Mouse (Mus musculus) lung, embryonic 14.5 days (tissue): ENCODE data around the gene Dek. TPM values are rescaled to one million over a fixed set of nuclear protein-coding genes. Genes with fewer than 3 reads are reported as not detected.

Source experiments
- ATAC-seq: fragments of 200-750 bp; cut with Nextera tagmentation; 2 replicates; pipeline ENCODE4 v1.8.0; 2017; ENCODE audit warnings: mild to moderate bottlenecking, moderate TSS enrichment, moderate library complexity; ENCODE audit not compliant: insufficient read depth
- DNase-seq: peaks from one replicate; pipeline ENCODE4 v3.0.0-alpha.2; 2015
- H3K27ac ChIP-seq: fragments of 300-500 bp; sonication (generic); 2 replicates; pipeline ENCODE4 v1.5.1; 2014; ENCODE audit warnings: low read depth, mild to moderate bottlenecking, moderate library complexity
- H3K27me3 ChIP-seq: fragments of 300-500 bp; sonication (generic); 2 replicates; pipeline ENCODE4 v1.6.1; 2014; ENCODE audit warnings: low read length, control low read depth; ENCODE audit not compliant: insufficient read depth
- H3K36me3 ChIP-seq: fragments of 300-500 bp; sonication (generic); 2 replicates; pipeline ENCODE4 v1.6.1; 2014; ENCODE audit warnings: control low read depth; ENCODE audit not compliant: insufficient read depth
- H3K4me1 ChIP-seq: fragments of 300-500 bp; sonication (generic); 2 replicates; pipeline ENCODE4 v1.6.1; 2014; ENCODE audit warnings: antibody characterized with exemption, control low read depth; ENCODE audit not compliant: insufficient read depth
- H3K4me2 ChIP-seq: fragments of 300-500 bp; sonication (generic); 2 replicates; pipeline ENCODE4 v1.6.1; 2014; ENCODE audit warnings: mild to moderate bottlenecking
- H3K4me3 ChIP-seq: fragments of 300-500 bp; sonication (generic); 2 replicates; pipeline ENCODE4 v1.5.1; 2014; ENCODE audit warnings: low read depth, low read length
- H3K9ac ChIP-seq: fragments of 300-500 bp; sonication (generic); 2 replicates; pipeline ENCODE4 v1.6.1; 2014
- H3K9me3 ChIP-seq: fragments of 300-500 bp; sonication (generic); 2 replicates; pipeline ENCODE4 v1.6.1; 2016; ENCODE audit warnings: low read depth, low read length, control low read depth
- CTCF ChIP-seq: IDR thresholded peaks from 2 replicates; pipeline ENCODE4 v1.5.1; 2016; ENCODE audit warnings: antibody characterized with exemption, low read depth
- WGBS: fragments of 180-500 bp; shearing (Covaris S2); extraction: QIAGEN DNeasy Blood & Tissue Kit; methylation state at CpG from one replicate; pipeline ENCODE4 v1.1.7; 2014; 5-methylcytosine and 5-hydroxymethylcytosine counted together
- polyA plus RNA-seq: library from polyadenylated mRNA; unstranded; fragments of >200 nt; fragmentation: Nextera tagmentation; extraction: Ambion mirVana; gene quantifications from 2 replicates; pipeline ENCODE4 v1.2.1, GENCODE M21; 2014

Gene Dek
- polyA plus RNA-seq, 1 experiment from 2014 or later, result 326 TPM

DNA sequence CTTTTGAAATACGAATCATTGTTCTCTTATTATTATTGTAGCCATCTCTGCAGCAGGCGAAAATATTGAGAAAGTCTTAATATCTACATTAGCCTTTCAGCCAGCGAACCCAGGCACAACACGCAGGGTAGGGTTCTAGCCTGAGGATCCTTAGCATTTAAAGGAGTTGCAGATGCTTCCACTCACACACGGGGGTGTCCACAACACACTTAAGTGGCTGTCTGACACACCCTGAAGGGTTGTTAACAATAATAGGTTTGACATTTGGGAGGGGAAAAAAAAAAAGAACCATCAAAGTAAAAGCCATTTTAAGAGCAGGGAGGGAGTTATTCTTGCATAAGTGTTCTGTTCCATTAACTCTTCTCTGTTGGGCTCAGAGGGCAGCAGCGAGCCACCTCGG is 40.4 kb upstream of the Dek start:
- no peak overlapping the region for H3K4me2 ChIP-seq
- H3K4me1 ChIP-seq, result no peaks in the 10 kb centered on the region; the same call in 1 of the 2 replicates
- ATAC-seq, result no peak
- no peak overlapping the region for H3K27ac ChIP-seq
- no peak for TF ChIP-seq CTCF
- H3K9ac ChIP-seq, result no peak overlapping the region
- H3K4me3 ChIP-seq, result no peak overlapping the region
- WGBS, result 49% methylated on average over 7 of the region's 7 CpGs
- no peak for DNase-seq
- H3K36me3 ChIP-seq, result no peaks in the 10 kb centered on the region
- no peaks in the 10 kb centered on the region for H3K27me3 ChIP-seq
- H3K9me3 ChIP-seq, result no peaks in the 10 kb centered on the region

DNA sequence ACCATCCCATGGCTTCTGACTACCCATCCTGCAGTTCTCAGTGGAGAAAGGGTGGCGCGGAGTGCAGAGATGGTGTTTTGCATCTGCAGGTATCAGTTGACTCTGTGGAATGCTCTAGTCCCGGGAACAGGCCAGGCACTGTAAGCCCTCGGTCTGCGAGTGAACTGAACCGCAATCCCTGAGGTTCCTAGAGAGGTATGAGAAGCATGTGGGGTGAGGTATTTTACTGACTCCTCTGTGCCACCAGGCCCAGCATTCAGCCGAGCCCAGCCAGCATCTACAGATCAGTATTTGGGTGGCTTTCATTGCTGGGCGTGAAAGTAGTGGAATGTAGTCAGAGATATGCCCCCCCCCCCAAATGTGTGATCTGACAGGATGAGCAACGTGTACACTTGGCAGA is 39.9 kb upstream of the Dek start:
- Histone ChIP-seq H3K4me3 (no peak overlapping the region), H3K36me3 (no peaks in the 10 kb centered on the region), H3K4me2 (no peak overlapping the region), H3K9ac (no peak overlapping the region), H3K9me3 (no peaks in the 10 kb centered on the region), H3K27me3 (no peaks in the 10 kb centered on the region), H3K27ac (no peak overlapping the region), H3K4me1 (no peaks in the 10 kb centered on the region; the same call in 1 of the 2 replicates)
- DNase-seq (peak; percentile 24), ATAC-seq (no peak)
- WGBS, result 38% methylated on average over 9 of the region's 9 CpGs
- TF ChIP-seq CTCF, result no peak

DNA sequence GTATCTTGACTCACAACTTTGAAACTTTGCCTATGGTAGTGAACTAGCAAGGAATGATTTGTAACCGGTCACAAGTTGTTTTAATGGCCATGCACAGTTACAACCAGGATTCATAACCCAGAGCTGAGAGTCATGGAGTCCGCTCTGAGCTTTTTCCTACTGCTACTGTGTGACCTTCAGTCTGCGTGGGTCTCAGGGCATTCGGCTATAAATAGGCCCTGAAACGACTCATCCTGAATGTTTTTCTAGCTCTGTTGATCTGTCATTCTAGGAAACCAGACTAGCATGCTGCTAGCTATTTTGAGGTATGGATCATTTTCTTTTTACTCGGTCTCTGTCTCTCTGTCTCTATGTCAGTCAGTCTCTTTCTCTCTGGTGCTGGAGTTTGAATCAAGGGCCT is 36.8 kb upstream of the Dek start:
- DNase-seq, result no peak
- H3K4me3 ChIP-seq, result no peak overlapping the region
- 65% methylated on average over 6 of the region's 6 CpGs for WGBS
- no peaks in the 10 kb centered on the region for H3K27me3 ChIP-seq
- no peak overlapping the region for H3K9ac ChIP-seq
- no peak for TF ChIP-seq CTCF
- no peaks in the 10 kb centered on the region for H3K36me3 ChIP-seq
- no peaks in the 10 kb centered on the region; the same call in 1 of the 2 replicates for H3K4me1 ChIP-seq
- ATAC-seq, result no peak
- H3K4me2 ChIP-seq, result no peak overlapping the region
- no peaks in the 10 kb centered on the region for H3K9me3 ChIP-seq
- no peak overlapping the region for H3K27ac ChIP-seq

DNA sequence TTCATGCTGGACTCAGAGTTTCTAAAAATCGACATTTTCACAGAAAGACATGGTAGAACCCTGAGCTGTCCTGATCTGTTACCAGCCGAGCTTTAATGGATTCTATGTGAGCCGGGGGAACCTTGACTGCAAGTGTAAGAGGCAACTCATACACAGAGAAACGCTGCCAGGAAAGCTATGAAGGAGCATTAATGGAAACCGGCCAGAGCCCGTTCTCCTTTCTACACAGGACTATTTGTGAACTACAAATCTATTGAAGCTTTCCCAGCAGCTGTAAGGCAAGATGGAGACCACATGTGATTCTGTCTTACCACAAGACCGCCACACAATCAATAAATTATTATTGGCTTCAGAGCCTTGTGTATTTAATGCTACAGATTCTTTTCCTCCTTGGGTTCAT is 29.7 kb upstream of the Dek start:
- no peak overlapping the region for H3K9ac ChIP-seq
- DNase-seq, result peak; percentile 12
- 82% methylated on average over 7 of the region's 7 CpGs for WGBS
- no peak for ATAC-seq
- H3K4me2 ChIP-seq, result no peak overlapping the region
- H3K4me3 ChIP-seq, result no peak overlapping the region
- H3K9me3 ChIP-seq, result no peaks in the 10 kb centered on the region
- no peaks in the 10 kb centered on the region for H3K27me3 ChIP-seq
- H3K27ac ChIP-seq, result no peak overlapping the region
- H3K4me1 ChIP-seq, result no peaks in the 10 kb centered on the region
- no peaks in the 10 kb centered on the region for H3K36me3 ChIP-seq
- TF ChIP-seq CTCF, result no peak

DNA sequence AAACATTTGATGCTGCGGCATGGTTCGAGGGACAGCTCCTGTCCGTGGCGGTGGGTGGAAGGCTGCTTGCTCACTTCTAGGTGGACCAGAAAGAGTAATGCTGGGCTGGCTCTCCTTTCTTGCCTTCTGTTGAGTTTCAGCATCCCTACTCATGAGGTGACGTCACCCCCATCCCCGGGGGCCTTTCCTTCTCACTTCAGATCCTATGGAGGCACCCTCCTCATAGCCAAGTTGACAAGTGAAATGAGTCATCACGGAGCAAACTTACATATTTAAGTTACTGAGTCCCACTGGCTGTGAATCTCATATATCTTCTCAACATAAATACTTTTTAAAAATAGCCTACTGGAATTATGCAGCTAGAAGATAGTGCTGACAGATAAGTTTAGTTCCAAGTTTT is 28.8 kb upstream of the Dek start:
- H3K9ac ChIP-seq, result no peak overlapping the region
- no peaks in the 10 kb centered on the region for H3K4me1 ChIP-seq
- no peak overlapping the region for H3K27ac ChIP-seq
- no peak for ATAC-seq
- no peak overlapping the region for H3K4me2 ChIP-seq
- H3K36me3 ChIP-seq, result no peaks in the 10 kb centered on the region
- H3K9me3 ChIP-seq, result no peaks in the 10 kb centered on the region
- no peaks in the 10 kb centered on the region for H3K27me3 ChIP-seq
- H3K4me3 ChIP-seq, result no peak overlapping the region
- WGBS, result 92% methylated on average over 7 of the region's 7 CpGs
- no peak for TF ChIP-seq CTCF
- DNase-seq, result no peak

GRCm38 (mm10) chr13:47133058-47133457 is 27.1 kb upstream of the Dek start:
- no peak overlapping the region for H3K9ac ChIP-seq
- DNase-seq (no peak), ATAC-seq (no peak)
- WGBS, result 77% methylated on average over 8 of the region's 8 CpGs
- H3K27me3 ChIP-seq, result no peaks in the 10 kb centered on the region
- H3K36me3 ChIP-seq, result no peaks in the 10 kb centered on the region
- no peak overlapping the region for H3K4me3 ChIP-seq
- TF ChIP-seq CTCF, result no peak
- H3K4me1 ChIP-seq, result no peaks in the 10 kb centered on the region
- no peak overlapping the region for H3K27ac ChIP-seq
- no peak overlapping the region for H3K4me2 ChIP-seq
- no peaks in the 10 kb centered on the region for H3K9me3 ChIP-seq

DNA sequence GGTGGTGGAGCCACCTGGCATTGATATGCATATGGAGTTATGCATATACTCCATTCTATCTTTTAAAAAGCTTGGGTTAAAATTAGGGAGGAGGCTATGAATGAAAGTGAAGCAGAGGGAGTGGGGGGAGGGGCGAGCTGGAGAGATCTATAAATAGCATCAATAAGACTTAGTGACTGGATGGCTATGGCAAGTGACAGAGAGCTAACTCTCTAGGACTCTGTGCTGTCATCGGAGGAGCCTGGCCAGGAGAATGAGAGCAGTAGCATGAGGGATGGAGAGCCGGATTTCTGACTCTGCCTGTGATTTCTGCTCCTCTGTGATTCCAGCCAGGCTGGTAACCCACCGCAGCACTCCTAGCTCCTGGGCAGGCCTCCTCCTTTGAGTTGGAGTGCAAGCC is 23.1 kb upstream of the Dek start:
- Histone ChIP-seq H3K4me1 (0 out of 2 replicates have a peak, but pooled peaks cover 2% of the 10 kb centered on the region), H3K4me3 (no peak overlapping the region), H3K9ac (no peak overlapping the region), H3K4me2 (no peak overlapping the region), H3K27me3 (no peaks in the 10 kb centered on the region), H3K9me3 (no peaks in the 10 kb centered on the region), H3K27ac (no peak overlapping the region), H3K36me3 (no peaks in the 10 kb centered on the region)
- DNase-seq (no peak), ATAC-seq (no peak)
- TF ChIP-seq CTCF, result no peak
- WGBS, result 57% methylated on average over 4 of the region's 4 CpGs

- DNase-seq (no peak), ATAC-seq (no peak)
- 0 out of 2 replicates have a peak, but pooled peaks cover 2% of the 10 kb centered on the region for H3K4me1 ChIP-seq
- H3K27ac ChIP-seq, result no peak overlapping the region
- H3K27me3 ChIP-seq, result peaks cover 15% of the 10 kb centered on the region; the same call in 1 of the 2 replicates
- no peak overlapping the region for H3K9ac ChIP-seq
- H3K4me3 ChIP-seq, result no peak overlapping the region
- no peaks in the 10 kb centered on the region for H3K9me3 ChIP-seq
- H3K4me2 ChIP-seq, result no peak overlapping the region
- WGBS, result 68% methylated on average over 5 of the region's 5 CpGs
- H3K36me3 ChIP-seq, result no peaks in the 10 kb centered on the region
- TF ChIP-seq CTCF, result no peak
Observed at GRCm38 (mm10) chr13:47125595-47125994, 19.6 kb upstream of the Dek start.
